Mouse (Mus musculus): ENCODE data around the gene Lcn2. TPM values are rescaled to one million over a fixed set of nuclear protein-coding genes. Genes with fewer than 3 reads are reported as not detected.
A peak's percentile ranks its signal among the peaks of the same experiment; 100 is the strongest.

The Lcn2 gene
- polyA plus RNA-seq (2015; fragmentation: Nextera tagmentation; extraction: Ambion mirVana) = 3.2 and 3.9 TPM in 2 replicates

GRCm38 (mm10) chr2:32387706-32388490, at the start of gene Lcn2:
Gene Lcn2 (minus strand): TSS chr2:32388252.
- H3K9ac ChIP-seq = no peak within 1 kb of the TSS
- ATAC-seq (ENCODE audit: insufficient number of reproducible peaks, low FRiP score, low TSS enrichment, low read depth) = no peak
- peaks cover 8% of the 10 kb centered on the region for H3K4me1 ChIP-seq
- H3K9me3 ChIP-seq = no peaks in the 10 kb centered on the region
- H3K4me2 ChIP-seq = no peak within 1 kb of the TSS
- no peak within 1 kb of the TSS for H3K27ac ChIP-seq
- no peaks in the 10 kb centered on the region for H3K27me3 ChIP-seq
- H3K36me3 ChIP-seq = no peaks in the 10 kb centered on the region
- 57% methylated on average over 5 of the region's 5 CpGs for WGBS
- H3K4me3 ChIP-seq = no peak within 1 kb of the TSS

- ATAC-seq (ENCODE audit: insufficient number of reproducible peaks, low FRiP score, low TSS enrichment, low read depth) = no peak
- 77% methylated on average over 2 of the region's 2 CpGs for WGBS
- Histone ChIP-seq H3K36me3 (no peaks in the 10 kb centered on the region), H3K4me3 (no peak overlapping the region), H3K27me3 (no peaks in the 10 kb centered on the region), H3K27ac (peak overlapping the region; percentile 39), H3K4me1 (0 out of 2 replicates have a peak, but pooled peaks cover 5% of the 10 kb centered on the region), H3K9me3 (no peaks in the 10 kb centered on the region), H3K4me2 (no peak overlapping the region), H3K9ac (no peak overlapping the region)
These were observed 49.6 kb upstream of the Lcn2 start for GRCm38 (mm10) chr2:32437612-32438166.

- H3K9me3 ChIP-seq = no peaks in the 10 kb centered on the region
- no peaks in the 10 kb centered on the region for H3K27me3 ChIP-seq
- ATAC-seq (ENCODE audit: insufficient number of reproducible peaks, low FRiP score, low TSS enrichment, low read depth) = 0 out of 2 replicates have a peak, but pooled peaks have one; percentile 35
- no peak overlapping the region for H3K4me2 ChIP-seq
- H3K4me3 ChIP-seq = no peak overlapping the region
- H3K27ac ChIP-seq = peak overlapping the region; percentile 39
- no peaks in the 10 kb centered on the region for H3K36me3 ChIP-seq
- whole genome bisulfite sequencing = 52% methylated on average over 3 of the region's 3 CpGs
- H3K9ac ChIP-seq = no peak overlapping the region
- H3K4me1 ChIP-seq = 0 out of 2 replicates have a peak, but pooled peaks cover 5% of the 10 kb centered on the region
These were observed 48.8 kb upstream of the Lcn2 start for GRCm38 (mm10) chr2:32436686-32437372.

- Histone ChIP-seq H3K4me2 (peak overlapping the region; percentile 64), H3K27ac (peak overlapping the region; percentile 81), H3K36me3 (no peaks in the 10 kb centered on the region), H3K9ac (peak overlapping the region; percentile 44), H3K4me3 (peak overlapping the region; percentile 41), H3K27me3 (no peaks in the 10 kb centered on the region), H3K9me3 (no peaks in the 10 kb centered on the region), H3K4me1 (peaks cover 44% of the 10 kb centered on the region)
- peak; percentile 89 for ATAC-seq (ENCODE audit: insufficient number of reproducible peaks, low FRiP score, low TSS enrichment, low read depth)
- WGBS = 11% methylated on average over 18 of the region's 18 CpGs
These were observed 42.9 kb upstream of the Lcn2 start for GRCm38 (mm10) chr2:32430701-32431676.

- H3K27ac ChIP-seq = peak overlapping the region; percentile 84; the same call in 1 of the 2 replicates
These were observed 41.3 kb upstream of the Lcn2 start for GRCm38 (mm10) chr2:32429215-32429891.

GRCm38 (mm10) chr2:32428262-32428722, 40.2 kb upstream of the Lcn2 start:
- Histone ChIP-seq H3K27me3 (no peaks in the 10 kb centered on the region), H3K4me2 (peak overlapping the region; percentile 33), H3K9ac (no peak overlapping the region), H3K4me3 (peak overlapping the region; percentile 10; the same call in 1 of the 2 replicates), H3K4me1 (peaks cover 67% of the 10 kb centered on the region), H3K9me3 (no peaks in the 10 kb centered on the region), H3K36me3 (no peaks in the 10 kb centered on the region), H3K27ac (peak overlapping the region; percentile 84)
- 25% methylated on average over 8 of the region's 8 CpGs for WGBS
- peak; percentile 77 for ATAC-seq (ENCODE audit: insufficient number of reproducible peaks, low FRiP score, low TSS enrichment, low read depth)

More at GRCm38 (mm10) chr2:32429215-32429891, 41.3 kb upstream of the Lcn2 start:
- Histone ChIP-seq H3K9me3 (no peaks in the 10 kb centered on the region), H3K4me2 (peak overlapping the region; percentile 33; the same call in 1 of the 2 replicates), H3K9ac (no peak overlapping the region), H3K4me3 (no peak overlapping the region), H3K36me3 (no peaks in the 10 kb centered on the region), H3K4me1 (peaks cover 56% of the 10 kb centered on the region), H3K27me3 (no peaks in the 10 kb centered on the region)
- WGBS = 59% methylated on average over 4 of the region's 4 CpGs
- no peak for ATAC-seq (ENCODE audit: insufficient number of reproducible peaks, low FRiP score, low TSS enrichment, low read depth)

GRCm38 (mm10) chr2:32427720-32428119, 39.7 kb upstream of the Lcn2 start:
- Histone ChIP-seq H3K27me3 (no peaks in the 10 kb centered on the region), H3K4me1 (peaks cover 72% of the 10 kb centered on the region), H3K9me3 (no peaks in the 10 kb centered on the region), H3K4me2 (peak overlapping the region; percentile 33; the same call in 1 of the 2 replicates), H3K36me3 (no peaks in the 10 kb centered on the region), H3K9ac (no peak overlapping the region), H3K4me3 (no peak overlapping the region), H3K27ac (peak overlapping the region; percentile 84)
- ATAC-seq (ENCODE audit: insufficient number of reproducible peaks, low FRiP score, low TSS enrichment, low read depth) = no peak
- WGBS = 56% methylated on average over 5 of the region's 5 CpGs

- no peak overlapping the region for H3K4me2 ChIP-seq
- H3K4me3 ChIP-seq = no peak overlapping the region
- peak overlapping the region; percentile 17; the same call in 1 of the 2 replicates for H3K27ac ChIP-seq
- peaks cover 77% of the 10 kb centered on the region for H3K4me1 ChIP-seq
- H3K9me3 ChIP-seq = no peaks in the 10 kb centered on the region
- ATAC-seq (ENCODE audit: insufficient number of reproducible peaks, low FRiP score, low TSS enrichment, low read depth) = no peak
- H3K9ac ChIP-seq = no peak overlapping the region
- H3K27me3 ChIP-seq = no peaks in the 10 kb centered on the region
- no peaks in the 10 kb centered on the region; the same call in 1 of the 2 replicates for H3K36me3 ChIP-seq
- 92% methylated on average over 1 of the region's 1 CpGs for WGBS
These were observed 38.1 kb upstream of the Lcn2 start for GRCm38 (mm10) chr2:32426141-32426540.

GRCm38 (mm10) chr2:32425568-32425967, 37.5 kb upstream of the Lcn2 start:
- Histone ChIP-seq H3K36me3 (peaks cover 5% of the 10 kb centered on the region), H3K4me2 (no peak overlapping the region), H3K9ac (no peak overlapping the region), H3K27me3 (no peaks in the 10 kb centered on the region), H3K27ac (0 out of 2 replicates have a peak overlapping the region, but pooled peaks have one; percentile 89), H3K9me3 (no peaks in the 10 kb centered on the region), H3K4me3 (no peak overlapping the region), H3K4me1 (peaks cover 73% of the 10 kb centered on the region)
- WGBS = 68% methylated on average over 5 of the region's 5 CpGs
- no peak for ATAC-seq (ENCODE audit: insufficient number of reproducible peaks, low FRiP score, low TSS enrichment, low read depth)

- peaks cover 13% of the 10 kb centered on the region for H3K36me3 ChIP-seq
- no peak overlapping the region for H3K9ac ChIP-seq
- no peak overlapping the region for H3K4me3 ChIP-seq
- no peak overlapping the region for H3K4me2 ChIP-seq
- no peaks in the 10 kb centered on the region for H3K9me3 ChIP-seq
- peaks cover 66% of the 10 kb centered on the region for H3K4me1 ChIP-seq
- no peak for ATAC-seq (ENCODE audit: insufficient number of reproducible peaks, low FRiP score, low TSS enrichment, low read depth)
- 38% methylated on average over 3 of the region's 3 CpGs for WGBS
- H3K27ac ChIP-seq = peak overlapping the region; percentile 89
- no peaks in the 10 kb centered on the region for H3K27me3 ChIP-seq
These were observed 36.7 kb upstream of the Lcn2 start for GRCm38 (mm10) chr2:32424796-32425195.
